Mouse (Mus musculus) right cerebral cortex, postnatal 4 days (tissue): ENCODE results near the gene Prl8a8.

Source experiments
- DNase-seq: peaks from one replicate; pipeline ENCODE4 v3.0.0-alpha.2; 2022

Gene Prl8a8

GRCm38 (mm10) chr13:27513117-27513516 is at the start of gene Prl8a8:
Prl8a8 (minus strand) TSS chr13:27513217.
- no peak for DNase-seq

- DNase-seq, result no peak
Observed at GRCm38 (mm10) chr13:27553336-27553735, 40.3 kb upstream of the Prl8a8 start.

GRCm38 (mm10) chr13:27523156-27523555 is 10.1 kb upstream of the Prl8a8 start:
- no peak for DNase-seq

- DNase-seq, result no peak
Observed at GRCm38 (mm10) chr13:27507645-27508044, 5.4 kb downstream of the Prl8a8 start.
